8 mouse cellular contexts compared by ENCODE assay signal in genomic region chr8:120228781-120229573, GRCm38 (mm10). TPM values are rescaled to one million over a fixed set of nuclear protein-coding genes. Genes with fewer than 3 reads are reported as not detected.
DNase-seq lines count a peak whose midpoint lies in the region; ATAC-seq lines count a peak whose summit lies in the region.

No protein-coding gene starts in this region.

- WGBS in embryonic facial prominence, embryonic 13.5 days = under 1% methylated on average over 107 of the region's 125 CpGs
- under 1% methylated on average over 90 of the region's 125 CpGs for WGBS in hindbrain, embryonic 16.5 days
- WGBS in liver, embryonic 15.5 days (ENCODE audit: insufficient replicate concordance) = under 1% methylated on average over 121 of the region's 125 CpGs

- H3K9ac ChIP-seq in embryonic facial prominence, embryonic 13.5 days = peak overlapping the region; percentile 84
- peak overlapping the region; percentile 76 for H3K9ac ChIP-seq in hindbrain, embryonic 16.5 days (ENCODE audit: low read depth, low read length)
- H3K9ac ChIP-seq in liver, embryonic 15.5 days = no peak overlapping the region; the same call in 1 of the 2 replicates

- H3K27me3 ChIP-seq in embryonic facial prominence, embryonic 13.5 days = 0 out of 2 replicates have a peak, but pooled peaks cover 9% of the 10 kb centered on the region
- H3K27me3 ChIP-seq in hindbrain, embryonic 16.5 days (replicated peaks; ENCODE audit: control insufficient read depth, insufficient read depth, low read length) = no peaks in the 10 kb centered on the region; the same call in 1 of the 2 replicates
- peaks cover 80% of the 10 kb centered on the region for H3K27me3 ChIP-seq in liver, embryonic 15.5 days

- ATAC-seq in embryonic facial prominence, embryonic 13.5 days (ENCODE audit: insufficient number of reproducible peaks, insufficient read depth, low FRiP score, low TSS enrichment, low read depth) = no peak
- peak; percentile 17; the same call in 1 of the 2 replicates for ATAC-seq in hindbrain, embryonic 16.5 days
- ATAC-seq in liver, embryonic 15.5 days (ENCODE audit: insufficient read depth) = 0 out of 2 replicates have a peak, but pooled peaks have one; percentile 9

- H3K9me3 ChIP-seq in embryonic facial prominence, embryonic 13.5 days = no peaks in the 10 kb centered on the region
- H3K9me3 ChIP-seq in hindbrain, embryonic 16.5 days (ENCODE audit: control insufficient read depth, low read length) = no peaks in the 10 kb centered on the region
- no peaks in the 10 kb centered on the region for H3K9me3 ChIP-seq in liver, embryonic 15.5 days (replicated peaks)

- peaks cover 89% of the 10 kb centered on the region for H3K4me1 ChIP-seq in embryonic facial prominence, embryonic 13.5 days
- H3K4me1 ChIP-seq in hindbrain, embryonic 16.5 days (ENCODE audit: control insufficient read depth, insufficient read depth, low read depth, low read length) = peaks cover 54% of the 10 kb centered on the region
- peaks cover 17% of the 10 kb centered on the region for H3K4me1 ChIP-seq in liver, embryonic 15.5 days (replicated peaks)

- intact Hi-C loops in heart, postnatal 25 days (cut with DNase I) = no loop called here

- no peaks in the 10 kb centered on the region for H3K36me3 ChIP-seq in embryonic facial prominence, embryonic 13.5 days
- H3K36me3 ChIP-seq in hindbrain, embryonic 16.5 days (ENCODE audit: control insufficient read depth, insufficient read depth, low read length) = no peaks in the 10 kb centered on the region
- H3K36me3 ChIP-seq in liver, embryonic 15.5 days (replicated peaks) = no peaks in the 10 kb centered on the region

- H3K27ac ChIP-seq in embryonic facial prominence, embryonic 13.5 days = peak overlapping the region; percentile 72
- H3K27ac ChIP-seq in hindbrain, embryonic 16.5 days (ENCODE audit: low read depth, low read length) = peak overlapping the region; percentile 76
- no peak overlapping the region for H3K27ac ChIP-seq in liver, embryonic 15.5 days (replicated peaks)

- peak; percentile 95 for DNase-seq in heart, adult 11 months
- no peak for DNase-seq in heart, postnatal 25 days (ENCODE audit: low spot score)
- DNase-seq in Muller cell, postnatal 12 days (ENCODE audit: inconsistent ontology term) = peak; percentile 66
- DNase-seq in right cerebral cortex, postnatal 4 days = peak; percentile 49
- DNase-seq in spleen, postnatal 36 days (ENCODE audit: low spot score in 2 of 2) = no peak

- H3K4me2 ChIP-seq in embryonic facial prominence, embryonic 13.5 days = peak overlapping the region; percentile 97
- peak overlapping the region; percentile 91 for H3K4me2 ChIP-seq in hindbrain, embryonic 16.5 days (ENCODE audit: low read length)
- H3K4me2 ChIP-seq in liver, embryonic 15.5 days = peak overlapping the region; percentile 71

- H3K4me3 ChIP-seq in embryonic facial prominence, embryonic 13.5 days = peak overlapping the region; percentile 77
- peak overlapping the region; percentile 72 for H3K4me3 ChIP-seq in hindbrain, embryonic 16.5 days (ENCODE audit: low read length)
- H3K4me3 ChIP-seq in liver, embryonic 15.5 days (replicated peaks) = peak overlapping the region; percentile 51

RNA-seq across cellular contexts. Expression of gene Gse1, which starts 0.7 kb away (rescaled TPM):
- 10 to 100 TPM; 20.1 to 25.9 TPM for total RNA-seq in heart, postnatal 25 days (2021)
- 6.4 and 8.6 TPM in 2 replicates for polyA plus RNA-seq in embryonic facial prominence, embryonic 13.5 days (2015; fragmentation: Nextera tagmentation; extraction: Ambion mirVana)
- polyA plus RNA-seq in hindbrain, embryonic 16.5 days (2015; fragmentation: Nextera tagmentation; extraction: Ambion mirVana) = 10.7 and 14.8 TPM in 2 replicates
- 8.7 and 10.6 TPM in 2 replicates for polyA plus RNA-seq in liver, embryonic 15.5 days (2015; fragmentation: Nextera tagmentation; extraction: Ambion mirVana)

RNA-seq across cellular contexts. Expression of gene Fam92b, which starts 51.7 kb away (rescaled TPM):
- not detected for total RNA-seq in heart, postnatal 25 days (2021)
- 1.3 and 1.7 TPM in 2 replicates for polyA plus RNA-seq in embryonic facial prominence, embryonic 13.5 days (2015; fragmentation: Nextera tagmentation; extraction: Ambion mirVana)
- polyA plus RNA-seq in hindbrain, embryonic 16.5 days (2015; fragmentation: Nextera tagmentation; extraction: Ambion mirVana) = 1.8 and 2.6 TPM in 2 replicates
- polyA plus RNA-seq in liver, embryonic 15.5 days (2015; fragmentation: Nextera tagmentation; extraction: Ambion mirVana) = not detected in 2 replicates

Comparison
In these comparisons a context has a peak if more than half of its experiments do, and no peak if none do; other contexts are left out.
1. DNase-seq: peak in heart, adult 11 months (single experiment), Muller cell, postnatal 12 days (single experiment) and right cerebral cortex, postnatal 4 days (single experiment); none in heart, postnatal 25 days (single experiment) and spleen, postnatal 36 days (0 of 2).
2. Peak in every context shown above with its lines, with median percentiles within 50 percentile points of each other: H3K4me2 ChIP-seq and H3K4me3 ChIP-seq.